Mouse (Mus musculus): ENCODE results near the gene Atp6v1e1. TPM values are rescaled to one million over a fixed set of nuclear protein-coding genes. Genes with fewer than 3 reads are reported as not detected.

Gene Atp6v1e1
- total RNA-seq, 1 experiment, result 126 TPM

DNA sequence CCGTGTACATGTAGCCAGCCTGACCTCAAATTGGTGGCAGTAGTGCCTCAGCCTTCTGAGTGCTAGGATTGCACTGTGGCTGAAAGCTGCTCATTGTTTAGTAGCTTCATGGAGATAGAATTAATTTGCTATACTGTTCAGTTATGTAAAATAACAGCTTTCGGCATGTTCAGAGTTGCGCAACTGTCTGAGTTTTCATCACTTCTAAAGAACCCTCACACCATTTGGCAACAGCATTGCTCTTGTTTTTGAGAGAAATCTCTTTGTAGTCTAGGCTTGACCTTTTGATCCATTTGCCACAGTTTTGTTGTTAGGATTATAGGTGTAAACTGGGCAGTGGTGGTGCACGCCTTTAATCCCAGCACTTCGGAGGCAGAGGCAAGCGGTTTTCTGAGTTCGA lies 17.7 kb upstream of the Atp6v1e1 start:
- Histone ChIP-seq H3K4me1 (ENCODE audit: control insufficient read depth in 2 of 2, insufficient read depth in 2 of 2, low read length in 2 of 2, poor library complexity in 1 of 2) (no peaks in the 10 kb centered on the region), H3K9me3 (ENCODE audit: control insufficient read depth, insufficient read depth, low read depth, low read length) (no peaks in the 10 kb centered on the region), H3K27ac (ENCODE audit: insufficient read depth, low read depth, low read length, poor library complexity, severe bottlenecking) (no peak overlapping the region), H3K4me3 (ENCODE audit: insufficient read depth in 1 of 2, low read depth in 1 of 2, low read length in 2 of 2, poor library complexity in 1 of 2, severe bottlenecking in 1 of 2) (no peak overlapping the region), H3K9ac (ENCODE audit: insufficient read depth, low read depth, low read length, poor library complexity, severe bottlenecking) (no peak overlapping the region), H3K36me3 (ENCODE audit: control insufficient read depth, insufficient read depth, low read length, poor library complexity, severe bottlenecking) (no peaks in the 10 kb centered on the region)
- TF ChIP-seq CHD2 (IDR thresholded peaks at IDR 0.05; ENCODE audit: low read depth, low read length) (no peak), HCFC1 (IDR thresholded peaks at IDR 0.05; ENCODE audit: borderline replicate concordance, insufficient read depth, low read length) (no peak), MAFK (IDR thresholded peaks at IDR 0.05; ENCODE audit: insufficient read depth, low read depth, low read length) (no peak), ZNF384 (IDR thresholded peaks at IDR 0.05; ENCODE audit: low read depth, low read length) (no peak), ZC3H11A (IDR thresholded peaks at IDR 0.05; ENCODE audit: borderline replicate concordance, low read depth, low read length) (no peak)
- in situ Hi-C loops (cut with MboI; ENCODE audit: low sequenced_read_pairs in 2 of 2, unreplicated experiment in 2 of 2), result no loop called here
- no peak for DNase-seq (ENCODE audit: low read depth, low spot score)

DNA sequence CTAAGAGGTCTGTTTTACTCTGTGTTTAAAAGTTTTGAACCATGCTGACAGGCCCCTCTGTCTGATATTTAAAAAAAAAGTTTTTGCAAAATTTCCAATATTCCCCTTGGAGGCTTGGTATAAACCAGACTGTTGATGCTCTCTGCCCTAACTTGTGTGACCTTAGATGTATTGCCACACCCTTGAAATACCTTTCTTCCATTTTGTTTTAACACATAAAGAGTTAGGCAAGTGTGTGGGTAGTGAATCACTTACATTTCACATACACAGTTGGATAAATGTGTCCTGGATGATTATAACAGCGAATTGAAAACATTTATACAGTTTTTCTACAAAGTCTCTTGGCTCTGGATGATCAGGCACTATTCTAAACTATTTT lies 14.5 kb upstream of the Atp6v1e1 start:
- Histone ChIP-seq H3K9me3 (ENCODE audit: control insufficient read depth, insufficient read depth, low read depth, low read length) (no peaks in the 10 kb centered on the region), H3K4me3 (ENCODE audit: insufficient read depth in 1 of 2, low read depth in 1 of 2, low read length in 2 of 2, poor library complexity in 1 of 2, severe bottlenecking in 1 of 2) (peak overlapping the region; percentile 84 to 97; a peak in 3 of 4 replicates), H3K9ac (ENCODE audit: insufficient read depth, low read depth, low read length, poor library complexity, severe bottlenecking) (no peak overlapping the region), H3K4me1 (ENCODE audit: control insufficient read depth in 2 of 2, insufficient read depth in 2 of 2, low read length in 2 of 2, poor library complexity in 1 of 2) (no peaks in the 10 kb centered on the region), H3K36me3 (ENCODE audit: control insufficient read depth, insufficient read depth, low read length, poor library complexity, severe bottlenecking) (no peaks in the 10 kb centered on the region), H3K27ac (ENCODE audit: insufficient read depth, low read depth, low read length, poor library complexity, severe bottlenecking) (no peak overlapping the region)
- no peak for DNase-seq (ENCODE audit: low read depth, low spot score)
- in situ Hi-C loops (cut with MboI; ENCODE audit: low sequenced_read_pairs in 2 of 2, unreplicated experiment in 2 of 2), result no loop called here
- TF ChIP-seq CHD2 (IDR thresholded peaks at IDR 0.05; ENCODE audit: low read depth, low read length) (no peak), ZNF384 (IDR thresholded peaks at IDR 0.05; ENCODE audit: low read depth, low read length) (no peak), ZC3H11A (IDR thresholded peaks at IDR 0.05; ENCODE audit: borderline replicate concordance, low read depth, low read length) (no peak), HCFC1 (IDR thresholded peaks at IDR 0.05; ENCODE audit: borderline replicate concordance, insufficient read depth, low read length) (no peak), MAFK (IDR thresholded peaks at IDR 0.05; ENCODE audit: insufficient read depth, low read depth, low read length) (no peak)

GRCm38 (mm10) chr6:120836389-120837151 lies 14.0 kb upstream of the Atp6v1e1 start:
- Histone ChIP-seq H3K4me3 (ENCODE audit: insufficient read depth in 1 of 2, low read depth in 1 of 2, low read length in 2 of 2, poor library complexity in 1 of 2, severe bottlenecking in 1 of 2) (peak overlapping the region; percentile 84 to 97), H3K9ac (ENCODE audit: insufficient read depth, low read depth, low read length, poor library complexity, severe bottlenecking) (peak overlapping the region; percentile 92), H3K27ac (ENCODE audit: insufficient read depth, low read depth, low read length, poor library complexity, severe bottlenecking) (peak overlapping the region; percentile 48; the same call in 1 of the 2 replicates), H3K4me1 (ENCODE audit: control insufficient read depth in 2 of 2, insufficient read depth in 2 of 2, low read length in 2 of 2, poor library complexity in 1 of 2) (no peaks in the 10 kb centered on the region), H3K9me3 (ENCODE audit: control insufficient read depth, insufficient read depth, low read depth, low read length) (no peaks in the 10 kb centered on the region), H3K36me3 (ENCODE audit: control insufficient read depth, insufficient read depth, low read length, poor library complexity, severe bottlenecking) (no peaks in the 10 kb centered on the region)
- no peak for DNase-seq (ENCODE audit: low read depth, low spot score)
- TF ChIP-seq MAFK (IDR thresholded peaks at IDR 0.05; ENCODE audit: insufficient read depth, low read depth, low read length), result no peak
- TF ChIP-seq ZNF384 (IDR thresholded peaks at IDR 0.05; ENCODE audit: low read depth, low read length), result no peak
- no peak for TF ChIP-seq HCFC1 (IDR thresholded peaks at IDR 0.05; ENCODE audit: borderline replicate concordance, insufficient read depth, low read length)
- no peak for TF ChIP-seq CHD2 (IDR thresholded peaks at IDR 0.05; ENCODE audit: low read depth, low read length)
- TF ChIP-seq ZC3H11A (IDR thresholded peaks at IDR 0.05; ENCODE audit: borderline replicate concordance, low read depth, low read length), result no peak
- in situ Hi-C loops (cut with MboI; ENCODE audit: low sequenced_read_pairs in 2 of 2, unreplicated experiment in 2 of 2), result no loop called here

- DNase-seq (ENCODE audit: low read depth, low spot score), result peak; percentile 71
- H3K27ac ChIP-seq (ENCODE audit: insufficient read depth, low read depth, low read length, poor library complexity, severe bottlenecking), result peak within 1 kb of the TSS; percentile 48; the same call in 1 of the 2 replicates
- peak within 1 kb of the TSS; percentile 84 to 97 for H3K4me3 ChIP-seq (ENCODE audit: insufficient read depth in 1 of 2, low read depth in 1 of 2, low read length in 2 of 2, poor library complexity in 1 of 2, severe bottlenecking in 1 of 2)
- H3K9ac ChIP-seq (ENCODE audit: insufficient read depth, low read depth, low read length, poor library complexity, severe bottlenecking), result peak within 1 kb of the TSS; percentile 92
- H3K4me1 ChIP-seq (ENCODE audit: control insufficient read depth in 2 of 2, insufficient read depth in 2 of 2, low read length in 2 of 2, poor library complexity in 1 of 2), result no peaks in the 10 kb centered on the region
- no peaks in the 10 kb centered on the region for H3K36me3 ChIP-seq (ENCODE audit: control insufficient read depth, insufficient read depth, low read length, poor library complexity, severe bottlenecking)
- no peaks in the 10 kb centered on the region for H3K9me3 ChIP-seq (ENCODE audit: control insufficient read depth, insufficient read depth, low read depth, low read length)
- TF ChIP-seq ZNF384 (IDR thresholded peaks at IDR 0.05; ENCODE audit: low read depth, low read length), result no peak
- no peak for TF ChIP-seq HCFC1 (IDR thresholded peaks at IDR 0.05; ENCODE audit: borderline replicate concordance, insufficient read depth, low read length)
- TF ChIP-seq MAFK (IDR thresholded peaks at IDR 0.05; ENCODE audit: insufficient read depth, low read depth, low read length), result no peak
- TF ChIP-seq CHD2 (IDR thresholded peaks at IDR 0.05; ENCODE audit: low read depth, low read length), result no peak
- 0 out of 2 replicates have a peak, but pooled peaks have one; percentile 5 for TF ChIP-seq ZC3H11A (IDR thresholded peaks at IDR 0.05; ENCODE audit: borderline replicate concordance, low read depth, low read length)
- in situ Hi-C loops (cut with MboI; ENCODE audit: low sequenced_read_pairs in 2 of 2, unreplicated experiment in 2 of 2), result no loop called here
Measured at GRCm38 (mm10) chr6:120835474-120836374, 13.1 kb upstream of the Atp6v1e1 start, which contains the start of gene Bcl2l13. Bcl2l13 (plus strand) TSS chr6:120836212.
